Mouse (Mus musculus) midbrain, postnatal 0 days (tissue): ENCODE measurements around the gene Medag. TPM values are rescaled to one million over a fixed set of nuclear protein-coding genes. Genes with fewer than 3 reads are reported as not detected.

ENCODE experiments used
- ATAC-seq: fragments of 200-750 bp; cut with Nextera tagmentation; 2 replicates; pipeline ENCODE4 v1.8.0; 2017; ENCODE audit warnings: moderate number of reproducible peaks, mild to moderate bottlenecking, moderate TSS enrichment, moderate library complexity; ENCODE audit not compliant: low FRiP score
- DNase-seq: peaks from one replicate; pipeline ENCODE4 v3.0.0-alpha.2; 2015; ENCODE audit warnings: low spot score
- H3K27ac ChIP-seq: fragments of 300-500 bp; sonication (generic); 2 replicates; pipeline ENCODE4 v1.5.1; 2014; ENCODE audit warnings: low read depth, mild to moderate bottlenecking, low read length, mixed read lengths
- H3K27me3 ChIP-seq: fragments of 300-500 bp; sonication (generic); 2 replicates; pipeline ENCODE4 v1.6.1; 2014; ENCODE audit warnings: low read length, control low read depth, mixed read lengths; ENCODE audit not compliant: insufficient read depth
- H3K36me3 ChIP-seq: fragments of 300-500 bp; sonication (generic); 2 replicates; pipeline ENCODE4 v1.6.1; 2014; ENCODE audit warnings: low read length, control low read depth, mixed read lengths; ENCODE audit not compliant: insufficient read depth
- H3K4me1 ChIP-seq: fragments of 300-500 bp; sonication (generic); 2 replicates; pipeline ENCODE4 v1.6.1; 2014; ENCODE audit warnings: mild to moderate bottlenecking, control low read depth, antibody characterized with exemption, low read length, mixed read lengths; ENCODE audit not compliant: insufficient read depth
- H3K4me2 ChIP-seq: fragments of 300-500 bp; sonication (generic); 2 replicates; pipeline ENCODE4 v1.6.1; 2014; ENCODE audit warnings: low read depth, mild to moderate bottlenecking, low read length, mixed read lengths; ENCODE audit not compliant: poor library complexity, severe bottlenecking
- H3K4me3 ChIP-seq: fragments of 300-500 bp; sonication (generic); 2 replicates; pipeline ENCODE4 v1.5.1; 2014; ENCODE audit warnings: low read depth, mild to moderate bottlenecking, low read length, moderate library complexity
- H3K9ac ChIP-seq: fragments of 300-500 bp; sonication (generic); replicated peaks from 2 replicates; pipeline ENCODE4 v1.6.1; 2014; ENCODE audit warnings: mild to moderate bottlenecking, low read length, moderate library complexity, mixed read lengths; ENCODE audit not compliant: poor library complexity, severe bottlenecking
- H3K9me3 ChIP-seq: fragments of 300-500 bp; sonication (generic); 2 replicates; pipeline ENCODE4 v1.6.1; 2016; ENCODE audit warnings: low read length, control low read depth
- CTCF ChIP-seq: IDR thresholded peaks from 2 replicates; pipeline ENCODE4 v1.5.1; 2016; ENCODE audit warnings: antibody characterized with exemption, mild to moderate bottlenecking
- WGBS: fragments of 180-500 bp; shearing (Covaris S2); extraction: QIAGEN DNeasy Blood & Tissue Kit; methylation state at CpG from one replicate; pipeline ENCODE4 v1.1.7; 2014; 5-methylcytosine and 5-hydroxymethylcytosine counted together
- polyA plus RNA-seq: library from polyadenylated mRNA; unstranded; fragments of >200 nt; fragmentation: Nextera tagmentation; extraction: Ambion mirVana; gene quantifications from 2 replicates; pipeline ENCODE4 v1.2.1, GENCODE M21; 2015
- total RNA-seq: library from RNA; depleted of rRNA; stranded (reverse); fragments of >200 nt; gene quantifications from 2 replicates; pipeline ENCODE4 v1.2.3, GENCODE M21; 2014

Medag gene
- total and polyA plus RNA-seq, 2 experiments from 2014 or later: 2.1 to 2.6 TPM

DNA sequence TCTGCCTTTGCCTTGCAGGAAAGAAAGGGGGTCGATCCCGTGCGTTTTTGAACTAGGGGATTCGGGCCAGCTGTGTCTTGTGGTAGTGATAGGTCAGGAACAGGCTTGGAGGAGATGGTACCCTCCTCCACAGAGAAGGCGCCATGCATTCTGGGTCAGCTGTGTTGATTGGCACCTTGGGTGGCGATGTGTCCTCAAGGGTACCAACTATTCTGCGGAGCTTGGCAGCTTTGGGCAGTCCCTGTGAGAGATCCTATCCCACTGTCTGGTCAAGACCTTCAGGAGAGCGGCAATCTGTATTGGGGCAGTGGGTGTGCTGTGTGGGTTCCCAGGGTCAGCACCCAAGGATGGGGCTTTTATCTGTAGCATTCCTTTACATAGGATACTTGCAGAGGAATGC lies 31.7 kb upstream of the Medag start:
- peak; percentile 21; the same call in 1 of the 2 replicates for ATAC-seq
- no peak overlapping the region for H3K4me2 ChIP-seq
- no peak overlapping the region for H3K9ac ChIP-seq
- no peak for DNase-seq
- no peaks in the 10 kb centered on the region for H3K27me3 ChIP-seq
- TF ChIP-seq CTCF: no peak
- H3K9me3 ChIP-seq: no peaks in the 10 kb centered on the region
- H3K36me3 ChIP-seq: no peaks in the 10 kb centered on the region
- peak overlapping the region; percentile 83 for H3K27ac ChIP-seq
- no peak overlapping the region for H3K4me3 ChIP-seq
- peaks cover 24% of the 10 kb centered on the region for H3K4me1 ChIP-seq
- WGBS: 44% methylated on average over 8 of the region's 8 CpGs

DNA sequence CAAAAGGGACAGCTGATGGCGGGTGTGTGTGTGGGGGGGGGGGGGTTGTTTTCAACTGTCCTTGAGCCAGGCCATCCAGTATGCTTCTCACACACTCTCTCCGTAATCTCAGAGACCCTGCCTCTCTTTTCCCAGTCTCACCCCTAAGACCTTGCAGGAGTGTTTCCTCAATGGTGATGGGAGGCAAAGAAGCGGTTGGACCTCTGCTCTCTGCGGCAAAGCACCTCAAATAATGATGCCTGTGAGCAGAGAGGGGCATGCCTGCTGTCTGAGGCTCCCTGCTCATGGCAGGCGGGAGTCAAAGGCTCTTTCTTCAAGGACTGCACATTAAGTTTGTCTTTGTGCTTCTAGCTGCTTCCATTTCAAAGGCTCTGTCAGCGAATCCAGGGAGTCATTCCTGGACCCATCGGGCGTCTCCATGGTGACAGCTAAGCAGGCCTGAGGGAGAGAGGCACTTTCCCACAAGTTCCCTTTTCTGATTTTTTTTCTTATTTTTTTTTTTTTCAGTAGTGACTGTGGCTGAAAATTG lies 31.1 kb upstream of the Medag start:
- no peak for TF ChIP-seq CTCF
- no peak overlapping the region for H3K4me3 ChIP-seq
- H3K27me3 ChIP-seq: no peaks in the 10 kb centered on the region
- H3K4me1 ChIP-seq: peaks cover 24% of the 10 kb centered on the region
- H3K27ac ChIP-seq: peak overlapping the region; percentile 83
- DNase-seq: peak; percentile 90
- H3K9me3 ChIP-seq: no peaks in the 10 kb centered on the region
- no peak overlapping the region for H3K4me2 ChIP-seq
- H3K9ac ChIP-seq: 0 out of 2 replicates have a peak overlapping the region, but pooled peaks have one; percentile 2
- ATAC-seq: peak; percentile 84
- 11% methylated on average over 8 of the region's 8 CpGs for WGBS
- H3K36me3 ChIP-seq: no peaks in the 10 kb centered on the region

DNA sequence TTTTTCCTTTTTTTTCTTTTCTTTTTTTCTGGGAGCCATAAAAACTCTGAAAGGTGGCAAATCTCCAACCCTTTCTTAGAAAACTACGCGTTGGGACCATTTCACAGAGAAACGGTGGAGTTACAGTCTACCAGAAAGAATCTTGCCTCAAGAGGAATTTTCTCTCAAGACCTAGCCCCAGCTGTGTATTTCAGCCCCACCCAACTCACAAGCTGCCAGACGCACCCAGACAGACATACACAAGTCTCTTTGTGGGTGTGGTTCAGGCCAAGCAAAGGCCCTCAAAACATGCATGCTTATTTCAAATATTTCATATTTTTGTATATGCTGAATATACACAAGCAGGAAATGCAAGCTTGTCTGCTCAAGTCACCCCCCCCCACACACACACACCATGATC lies 29.6 kb upstream of the Medag start:
- H3K9me3 ChIP-seq: no peaks in the 10 kb centered on the region
- no peak overlapping the region for H3K9ac ChIP-seq
- no peak for DNase-seq
- H3K27ac ChIP-seq: no peak overlapping the region
- no peak for TF ChIP-seq CTCF
- 85% methylated on average over 4 of the region's 4 CpGs for WGBS
- peaks cover 17% of the 10 kb centered on the region; the same call in 1 of the 2 replicates for H3K4me1 ChIP-seq
- ATAC-seq: no peak
- H3K27me3 ChIP-seq: no peaks in the 10 kb centered on the region
- no peak overlapping the region for H3K4me3 ChIP-seq
- H3K4me2 ChIP-seq: no peak overlapping the region
- no peaks in the 10 kb centered on the region for H3K36me3 ChIP-seq

DNA sequence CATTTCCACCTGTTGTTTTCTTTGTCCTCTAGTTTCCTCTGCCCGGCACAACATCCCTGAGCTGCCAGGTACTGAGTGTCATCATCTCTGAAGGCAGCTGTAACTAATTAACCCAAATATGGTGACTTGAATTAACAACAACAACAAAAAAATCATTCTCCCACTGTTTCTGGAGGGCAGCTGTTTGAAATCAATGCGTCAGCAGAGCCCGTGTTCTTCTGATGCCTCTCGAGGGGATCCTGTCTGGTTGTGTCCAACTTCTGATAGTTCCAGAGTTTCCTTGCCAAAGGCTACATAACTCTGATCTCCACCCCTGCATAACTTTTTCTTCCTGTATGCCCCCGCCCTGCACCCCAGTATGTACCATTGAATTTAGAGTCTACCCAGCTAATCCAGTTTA lies 28.9 kb upstream of the Medag start:
- Histone ChIP-seq H3K27me3 (no peaks in the 10 kb centered on the region), H3K9ac (no peak overlapping the region), H3K9me3 (no peaks in the 10 kb centered on the region), H3K36me3 (no peaks in the 10 kb centered on the region), H3K4me3 (no peak overlapping the region), H3K4me1 (peaks cover 17% of the 10 kb centered on the region; the same call in 1 of the 2 replicates), H3K4me2 (no peak overlapping the region), H3K27ac (no peak overlapping the region)
- WGBS: 70% methylated on average over 5 of the region's 5 CpGs
- no peak for DNase-seq
- ATAC-seq: no peak
- TF ChIP-seq CTCF: no peak

DNA sequence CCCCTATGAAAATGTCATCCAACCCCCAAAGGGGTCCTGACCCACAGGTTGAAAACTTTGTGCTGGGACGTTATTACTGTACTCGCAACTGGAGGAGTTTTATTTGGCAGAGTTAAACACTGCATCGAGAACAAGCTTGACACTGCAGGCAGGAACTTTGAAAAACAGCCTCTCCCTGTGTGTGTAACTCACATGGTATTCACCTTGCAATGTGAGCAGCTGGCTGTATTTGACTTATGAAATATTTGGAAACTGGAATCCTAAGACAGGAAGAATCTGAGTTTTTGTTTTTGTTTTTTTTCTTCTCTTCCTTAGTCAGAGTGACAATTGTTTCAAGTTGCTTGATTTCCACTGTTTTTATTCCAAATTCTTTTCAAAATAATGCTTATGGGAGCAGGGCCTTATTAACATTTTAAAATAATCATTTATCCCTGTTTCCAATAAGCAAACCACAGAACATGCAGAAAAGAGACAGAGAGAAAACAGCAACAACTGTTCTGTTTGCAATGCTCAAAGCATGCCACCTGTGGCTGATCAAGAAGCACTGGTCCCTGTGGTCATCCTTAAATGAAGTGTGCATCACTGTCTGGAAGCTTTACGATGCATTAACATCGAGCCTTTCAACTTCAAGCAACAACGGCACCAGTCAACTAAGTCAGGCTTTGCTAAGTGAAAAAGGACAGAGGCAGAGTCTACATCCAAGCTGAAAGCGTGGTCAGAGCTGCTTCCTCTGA lies 26.2 kb upstream of the Medag start:
- Histone ChIP-seq H3K27ac (no peak overlapping the region), H3K4me3 (no peak overlapping the region), H3K4me2 (no peak overlapping the region), H3K4me1 (peaks cover 10% of the 10 kb centered on the region; the same call in 1 of the 2 replicates), H3K36me3 (no peaks in the 10 kb centered on the region), H3K9me3 (no peaks in the 10 kb centered on the region), H3K9ac (no peak overlapping the region), H3K27me3 (no peaks in the 10 kb centered on the region)
- TF ChIP-seq CTCF: no peak
- ATAC-seq (no peak), DNase-seq (no peak)
- 89% methylated on average over 7 of the region's 7 CpGs for WGBS

DNA sequence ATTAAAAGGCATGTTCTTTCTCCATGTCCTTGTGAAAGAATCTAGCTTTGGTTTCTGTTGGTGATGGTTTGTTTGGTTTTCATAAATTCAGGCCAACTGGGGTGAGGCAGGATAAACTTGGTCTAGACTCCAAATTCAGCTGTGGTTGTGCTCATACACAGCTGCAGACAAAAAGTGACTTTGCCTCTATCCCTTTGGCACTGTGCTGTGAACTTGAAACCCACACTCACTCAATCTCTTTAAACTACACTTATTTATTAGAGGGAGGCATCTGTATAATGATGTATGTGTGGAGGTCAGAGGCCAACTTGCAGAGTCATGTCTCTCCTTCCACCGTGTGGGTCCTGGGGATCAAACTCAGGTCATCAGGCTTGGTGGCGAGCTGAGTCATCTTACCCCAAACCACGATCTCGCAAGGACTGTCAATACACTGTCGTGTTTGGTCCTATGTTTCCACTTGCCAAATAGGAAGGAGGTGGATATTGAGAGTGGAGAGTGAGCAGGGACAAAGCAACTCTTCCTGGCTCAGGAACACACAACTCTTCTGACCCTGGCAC lies 25.2 kb upstream of the Medag start:
- 87% methylated on average over 5 of the region's 5 CpGs for WGBS
- TF ChIP-seq CTCF: no peak
- ATAC-seq: no peak

More for the DNA sequence above, 25.2 kb upstream of the Medag start:
- H3K9ac ChIP-seq: no peak overlapping the region
- no peaks in the 10 kb centered on the region for H3K27me3 ChIP-seq
- H3K36me3 ChIP-seq: no peaks in the 10 kb centered on the region
- no peak overlapping the region for H3K4me2 ChIP-seq
- H3K9me3 ChIP-seq: no peaks in the 10 kb centered on the region
- peaks cover 3% of the 10 kb centered on the region; the same call in 1 of the 2 replicates for H3K4me1 ChIP-seq
- no peak for DNase-seq
- H3K27ac ChIP-seq: no peak overlapping the region
- H3K4me3 ChIP-seq: no peak overlapping the region
